Mouse (Mus musculus) heart, postnatal 0 days (tissue): ENCODE measurements at regions not wholly inside any gene's neighbourhood (a gene's known extent, or its start where the extent isn't known, plus 50 kb on each side); places are given as distances from the start of the nearest gene placed in this dataset.
"Not testable (repeated sequence)": the region's sequence is repeated elsewhere in the genome, so short reads cannot be mapped to it uniquely, and the experiment has no call there.

Source experiments
- ATAC-seq: fragments of 200-750 bp; cut with Nextera tagmentation; 2 replicates; pipeline ENCODE4 v1.8.0; 2017; ENCODE audit warnings: low read depth, moderate number of reproducible peaks, moderate library complexity; ENCODE audit not compliant: insufficient read depth
- DNase-seq: peaks from one replicate; pipeline ENCODE4 v3.0.0-alpha.2; 2016; ENCODE audit warnings: low spot score
- H3K27ac ChIP-seq: fragments of 300-500 bp; sonication (generic); 2 replicates; pipeline ENCODE4 v1.5.1; 2014; ENCODE audit warnings: low read depth, mild to moderate bottlenecking
- H3K27me3 ChIP-seq: fragments of 300-500 bp; sonication (generic); 2 replicates; pipeline ENCODE4 v1.6.1; 2014; ENCODE audit warnings: low read length, mixed read lengths; ENCODE audit not compliant: control insufficient read depth, insufficient read depth
- H3K36me3 ChIP-seq: fragments of 300-500 bp; sonication (generic); replicated peaks from 2 replicates; pipeline ENCODE4 v1.6.1; 2014; ENCODE audit warnings: low read length, mixed read lengths; ENCODE audit not compliant: control insufficient read depth, insufficient read depth
- H3K4me1 ChIP-seq: fragments of 300-500 bp; sonication (generic); 2 replicates; pipeline ENCODE4 v1.6.1; 2014; ENCODE audit warnings: antibody characterized with exemption; ENCODE audit not compliant: control insufficient read depth, insufficient read depth
- H3K4me2 ChIP-seq: fragments of 300-500 bp; sonication (generic); 2 replicates; pipeline ENCODE4 v1.6.1; 2014; ENCODE audit warnings: low read depth, mild to moderate bottlenecking, low read length, moderate library complexity
- H3K4me3 ChIP-seq: fragments of 300-500 bp; sonication (generic); 2 replicates; pipeline ENCODE4 v1.5.1; 2014; ENCODE audit warnings: low read depth, low read length
- H3K9ac ChIP-seq: fragments of 300-500 bp; sonication (generic); replicated peaks from 2 replicates; pipeline ENCODE4 v1.6.1; 2014; ENCODE audit warnings: low read depth, low read length, mixed read lengths
- H3K9me3 ChIP-seq: fragments of 300-500 bp; sonication (generic); replicated peaks from 2 replicates; pipeline ENCODE4 v1.6.1; 2016; ENCODE audit warnings: low read length; ENCODE audit not compliant: control insufficient read depth
- CTCF ChIP-seq: IDR thresholded peaks from 2 replicates; pipeline ENCODE4 v1.5.1; 2016; ENCODE audit warnings: antibody characterized with exemption, control low read depth, low read depth
- EP300 ChIP-seq: IDR thresholded peaks from 2 replicates; pipeline ENCODE4 v1.6.1; 2016; ENCODE audit warnings: antibody characterized with exemption, low read depth
- WGBS: fragments of 180-500 bp; shearing (Covaris S2); extraction: QIAGEN DNeasy Blood & Tissue Kit; methylation state at CpG from one replicate; pipeline ENCODE4 v1.1.7; 2014; 5-methylcytosine and 5-hydroxymethylcytosine counted together

GRCm38 (mm10) chr10:16171251-16171650 is 1453.2 kb upstream of the Gje1 start:
- DNase-seq = no peak
- no peak for ATAC-seq
- H3K4me2 ChIP-seq = no peak overlapping the region
- no peak overlapping the region for H3K9ac ChIP-seq
- WGBS = 78% methylated on average over 4 of the region's 4 CpGs
- H3K9me3 ChIP-seq = no peaks in the 10 kb centered on the region
- H3K36me3 ChIP-seq = no peaks in the 10 kb centered on the region
- no peak overlapping the region for H3K4me3 ChIP-seq
- TF ChIP-seq EP300 (no peak), CTCF (no peak)
- H3K27ac ChIP-seq = no peak overlapping the region
- no peaks in the 10 kb centered on the region for H3K27me3 ChIP-seq
- no peaks in the 10 kb centered on the region for H3K4me1 ChIP-seq

- 72% methylated on average over 6 of the region's 6 CpGs for WGBS
Measured at GRCm38 (mm10) chr10:16159542-16159941, 1441.5 kb upstream of the Gje1 start.

GRCm38 (mm10) chr10:16158445-16158844 is 1440.4 kb upstream of the Gje1 start:
- TF ChIP-seq CTCF = no peak
- TF ChIP-seq EP300 = no peak
- Histone ChIP-seq H3K4me3 (no peak overlapping the region), H3K4me2 (no peak overlapping the region), H3K4me1 (no peaks in the 10 kb centered on the region), H3K36me3 (no peaks in the 10 kb centered on the region), H3K9ac (no peak overlapping the region), H3K9me3 (no peaks in the 10 kb centered on the region), H3K27me3 (no peaks in the 10 kb centered on the region), H3K27ac (no peak overlapping the region)
- DNase-seq = no peak
- 63% methylated on average over 3 of the region's 3 CpGs for WGBS
- no peak for ATAC-seq

More at GRCm38 (mm10) chr10:16159542-16159941, 1441.5 kb upstream of the Gje1 start:
- H3K4me2 ChIP-seq, DNase-seq, H3K36me3 ChIP-seq, H3K9ac ChIP-seq, ATAC-seq, H3K9me3 ChIP-seq, H3K27me3 ChIP-seq, H3K4me3 ChIP-seq, H3K4me1 ChIP-seq, H3K27ac ChIP-seq: not testable (repeated sequence)

GRCm38 (mm10) chr10:16156954-16157353 is 1438.9 kb upstream of the Gje1 start:
- Histone ChIP-seq H3K27ac (no peak overlapping the region), H3K27me3 (no peaks in the 10 kb centered on the region), H3K9me3 (no peaks in the 10 kb centered on the region), H3K36me3 (no peaks in the 10 kb centered on the region), H3K4me1 (no peaks in the 10 kb centered on the region), H3K4me2 (no peak overlapping the region), H3K4me3 (no peak overlapping the region), H3K9ac (no peak overlapping the region)
- TF ChIP-seq EP300 (no peak), CTCF (no peak)
- DNase-seq = no peak
- no peak for ATAC-seq
- 86% methylated on average over 5 of the region's 5 CpGs for WGBS

GRCm38 (mm10) chr10:16148991-16149390 is 1431.0 kb upstream of the Gje1 start:
- WGBS = 90% methylated on average over 3 of the region's 3 CpGs
- Histone ChIP-seq H3K27ac (no peak overlapping the region), H3K4me3 (no peak overlapping the region), H3K27me3 (no peaks in the 10 kb centered on the region), H3K4me1 (no peaks in the 10 kb centered on the region), H3K4me2 (no peak overlapping the region), H3K9me3 (no peaks in the 10 kb centered on the region), H3K9ac (no peak overlapping the region), H3K36me3 (no peaks in the 10 kb centered on the region)
- no peak for ATAC-seq
- no peak for DNase-seq
- TF ChIP-seq EP300 = no peak
- TF ChIP-seq CTCF = no peak

GRCm38 (mm10) chr10:16145397-16145796 is 1427.4 kb upstream of the Gje1 start:
- WGBS = 12% methylated on average over 1 of the region's 1 CpGs
- DNase-seq (no peak), ATAC-seq (peak; percentile 62)
- H3K27ac ChIP-seq = no peak overlapping the region
- H3K9me3 ChIP-seq = no peaks in the 10 kb centered on the region
- H3K4me1 ChIP-seq = no peaks in the 10 kb centered on the region
- no peak overlapping the region for H3K4me3 ChIP-seq
- no peaks in the 10 kb centered on the region for H3K36me3 ChIP-seq
- no peak for TF ChIP-seq CTCF
- no peak for TF ChIP-seq EP300
- H3K9ac ChIP-seq = no peak overlapping the region
- H3K4me2 ChIP-seq = no peak overlapping the region
- no peaks in the 10 kb centered on the region for H3K27me3 ChIP-seq
